In genomic region chr2:35288758-35289635, GRCm38 (mm10) we compare ENCODE assay signal across 7 mouse cellular contexts. TPM values are rescaled to one million over a fixed set of nuclear protein-coding genes. Genes with fewer than 3 reads are reported as not detected.
DNase-seq lines count a peak whose midpoint lies in the region; ATAC-seq and TF ChIP-seq lines count a peak whose summit lies in the region.

No protein-coding gene starts in this region.

- H3K4me2 ChIP-seq in forebrain, postnatal 0 days (ENCODE audit: low read depth), result no peak overlapping the region
- H3K4me2 ChIP-seq in hindbrain, postnatal 0 days (ENCODE audit: low read depth, low read length), result no peak overlapping the region
- no peak overlapping the region for H3K4me2 ChIP-seq in midbrain, embryonic 11.5 days

- peak; percentile 63 for DNase-seq in T-cell, adult 2 months (ENCODE audit: low spot score)
- peak; percentile 72 to 86 for DNase-seq in cerebellum, adult 18-20 months
- peak; percentile 86 for DNase-seq in forebrain, postnatal 0 days
- peak; percentile 87 for DNase-seq in hindbrain, postnatal 0 days (ENCODE audit: low spot score)
- DNase-seq in left cerebral cortex, adult 11 months (ENCODE audit: low spot score), result peak; percentile 64
- peak; percentile 99 for DNase-seq in midbrain, embryonic 11.5 days (ENCODE audit: low spot score, missing footprints)
- peak; percentile 94 for DNase-seq in right cerebral cortex, postnatal 4 days

- no peaks in the 10 kb centered on the region for H3K9me3 ChIP-seq in forebrain, postnatal 0 days (ENCODE audit: low read length)
- H3K9me3 ChIP-seq in hindbrain, postnatal 0 days (ENCODE audit: low read length), result no peaks in the 10 kb centered on the region
- H3K9me3 ChIP-seq in midbrain, embryonic 11.5 days (ENCODE audit: control insufficient read depth, low read length), result no peaks in the 10 kb centered on the region

- no peaks in the 10 kb centered on the region for H3K36me3 ChIP-seq in forebrain, postnatal 0 days (ENCODE audit: insufficient read depth)
- H3K36me3 ChIP-seq in hindbrain, postnatal 0 days (ENCODE audit: insufficient read depth, low read length), result no peaks in the 10 kb centered on the region
- H3K36me3 ChIP-seq in midbrain, embryonic 11.5 days (ENCODE audit: control insufficient read depth, insufficient read depth, low read length), result no peaks in the 10 kb centered on the region

- TF ChIP-seq CTCF in forebrain, postnatal 0 days (IDR thresholded peaks at IDR 0.05; ENCODE audit: low read depth), result peak; percentile 94
- peak; percentile 89 for TF ChIP-seq CTCF in hindbrain, postnatal 0 days (IDR thresholded peaks at IDR 0.05; ENCODE audit: low read depth)

- WGBS in forebrain, postnatal 0 days, result 43% methylated on average over 13 of the region's 13 CpGs
- WGBS in hindbrain, postnatal 0 days, result 40% methylated on average over 13 of the region's 13 CpGs
- WGBS in midbrain, embryonic 11.5 days, result 45% methylated on average over 13 of the region's 13 CpGs

- no peak overlapping the region for H3K4me3 ChIP-seq in forebrain, postnatal 0 days (ENCODE audit: low read depth, low read length)
- no peak overlapping the region for H3K4me3 ChIP-seq in hindbrain, postnatal 0 days (ENCODE audit: low read length)
- H3K4me3 ChIP-seq in midbrain, embryonic 11.5 days (ENCODE audit: low read depth, low read length), result no peak overlapping the region

- no peak overlapping the region for H3K27ac ChIP-seq in forebrain, postnatal 0 days (ENCODE audit: low read depth, low read length)
- no peak overlapping the region for H3K27ac ChIP-seq in hindbrain, postnatal 0 days
- no peak overlapping the region for H3K27ac ChIP-seq in midbrain, embryonic 11.5 days (ENCODE audit: low read depth, low read length)

- peak; percentile 70 for ATAC-seq in forebrain, postnatal 0 days
- ATAC-seq in hindbrain, postnatal 0 days, result peak; percentile 58
- peak; percentile 38; the same call in 1 of the 2 replicates for ATAC-seq in midbrain, embryonic 11.5 days (ENCODE audit: low FRiP score)

- H3K27me3 ChIP-seq in forebrain, postnatal 0 days (ENCODE audit: insufficient read depth, low read length), result no peaks in the 10 kb centered on the region
- no peaks in the 10 kb centered on the region for H3K27me3 ChIP-seq in hindbrain, postnatal 0 days (ENCODE audit: insufficient read depth, low read length)
- no peaks in the 10 kb centered on the region for H3K27me3 ChIP-seq in midbrain, embryonic 11.5 days (ENCODE audit: control insufficient read depth, insufficient read depth, low read length)

- H3K9ac ChIP-seq in forebrain, postnatal 0 days, result no peak overlapping the region
- H3K9ac ChIP-seq in hindbrain, postnatal 0 days (replicated peaks; ENCODE audit: low read length), result no peak overlapping the region
- no peak overlapping the region for H3K9ac ChIP-seq in midbrain, embryonic 11.5 days (ENCODE audit: low read length)

- no peaks in the 10 kb centered on the region for H3K4me1 ChIP-seq in forebrain, postnatal 0 days (ENCODE audit: insufficient read depth)
- no peaks in the 10 kb centered on the region for H3K4me1 ChIP-seq in hindbrain, postnatal 0 days (ENCODE audit: insufficient read depth, low read length)
- H3K4me1 ChIP-seq in midbrain, embryonic 11.5 days (ENCODE audit: control insufficient read depth, insufficient read depth, low read length), result no peaks in the 10 kb centered on the region

RNA-seq across cellular contexts. Expression of gene Gsn, which starts 32.8 kb away (rescaled TPM):
- 24.3 and 30.3 TPM in 2 replicates for total RNA-seq in forebrain, postnatal 0 days (2014; rRNA removed)
- 24.3 and 27.2 TPM in 2 replicates for polyA plus RNA-seq in forebrain, postnatal 0 days (2015; fragmentation: Nextera tagmentation; extraction: Ambion mirVana)
- 35.4 and 50.1 TPM in 2 replicates for total RNA-seq in hindbrain, postnatal 0 days (2014; rRNA removed)
- polyA plus RNA-seq in hindbrain, postnatal 0 days (2015; fragmentation: Nextera tagmentation; extraction: Ambion mirVana), result 33.8 and 39.4 TPM in 2 replicates
- 27.9 and 29.9 TPM in 2 replicates for polyA plus RNA-seq in midbrain, embryonic 11.5 days (2014; fragmentation: Nextera tagmentation; extraction: Ambion mirVana)

RNA-seq across cellular contexts. Expression of gene Stom, which starts 47.8 kb away (rescaled TPM):
- 16.9 and 23.3 TPM in 2 replicates for total RNA-seq in forebrain, postnatal 0 days (2014; rRNA removed)
- polyA plus RNA-seq in forebrain, postnatal 0 days (2015; fragmentation: Nextera tagmentation; extraction: Ambion mirVana), result 16.2 and 18.9 TPM in 2 replicates
- total RNA-seq in hindbrain, postnatal 0 days (2014; rRNA removed), result 33.2 and 35.5 TPM in 2 replicates
- polyA plus RNA-seq in hindbrain, postnatal 0 days (2015; fragmentation: Nextera tagmentation; extraction: Ambion mirVana), result 30.8 and 32.1 TPM in 2 replicates
- 15.3 and 15.4 TPM in 2 replicates for polyA plus RNA-seq in midbrain, embryonic 11.5 days (2014; fragmentation: Nextera tagmentation; extraction: Ambion mirVana)
